Mouse (Mus musculus): ENCODE data around the gene Nckap1l. TPM values are rescaled to one million over a fixed set of nuclear protein-coding genes. Genes with fewer than 3 reads are reported as not detected.

The Nckap1l gene
- total RNA-seq, 1 experiment, result 11.0 TPM

- no peak overlapping the region for H3K27ac ChIP-seq (ENCODE audit: insufficient read depth, low read depth, low read length, poor library complexity, severe bottlenecking)
- in situ Hi-C loops (cut with MboI; ENCODE audit: low sequenced_read_pairs in 2 of 2, unreplicated experiment in 2 of 2), result no loop called here
- TF ChIP-seq ZNF384 (IDR thresholded peaks at IDR 0.05; ENCODE audit: low read depth, low read length), result no peak
- no peak for TF ChIP-seq MAFK (IDR thresholded peaks at IDR 0.05; ENCODE audit: insufficient read depth, low read depth, low read length)
- TF ChIP-seq ZC3H11A (IDR thresholded peaks at IDR 0.05; ENCODE audit: borderline replicate concordance, low read depth, low read length), result no peak
- TF ChIP-seq CHD2 (IDR thresholded peaks at IDR 0.05; ENCODE audit: low read depth, low read length), result no peak
- no peak for TF ChIP-seq HCFC1 (IDR thresholded peaks at IDR 0.05; ENCODE audit: borderline replicate concordance, insufficient read depth, low read length)
- H3K9me3 ChIP-seq (ENCODE audit: control insufficient read depth, insufficient read depth, low read depth, low read length), result no peaks in the 10 kb centered on the region
- no peak overlapping the region for H3K9ac ChIP-seq (ENCODE audit: insufficient read depth, low read depth, low read length, poor library complexity, severe bottlenecking)
- H3K36me3 ChIP-seq (ENCODE audit: control insufficient read depth, insufficient read depth, low read length, poor library complexity, severe bottlenecking), result no peaks in the 10 kb centered on the region
- no peaks in the 10 kb centered on the region for H3K4me1 ChIP-seq (ENCODE audit: control insufficient read depth in 2 of 2, insufficient read depth in 2 of 2, low read length in 2 of 2, poor library complexity in 1 of 2)
- H3K4me3 ChIP-seq (ENCODE audit: insufficient read depth in 1 of 2, low read depth in 1 of 2, low read length in 2 of 2, poor library complexity in 1 of 2, severe bottlenecking in 1 of 2), result no peak overlapping the region
- no peak for DNase-seq (ENCODE audit: low read depth, low spot score)
Observed at GRCm38 (mm10) chr15:103472265-103472664, 18.7 kb downstream of the Nckap1l start.

GRCm38 (mm10) chr15:103473182-103473581 is 19.6 kb downstream of the Nckap1l start:
- no peak overlapping the region for H3K9ac ChIP-seq (ENCODE audit: insufficient read depth, low read depth, low read length, poor library complexity, severe bottlenecking)
- H3K4me3 ChIP-seq (ENCODE audit: insufficient read depth in 1 of 2, low read depth in 1 of 2, low read length in 2 of 2, poor library complexity in 1 of 2, severe bottlenecking in 1 of 2), result no peak overlapping the region
- no peaks in the 10 kb centered on the region for H3K4me1 ChIP-seq (ENCODE audit: control insufficient read depth in 2 of 2, insufficient read depth in 2 of 2, low read length in 2 of 2, poor library complexity in 1 of 2)
- no peak for DNase-seq (ENCODE audit: low read depth, low spot score)
- H3K36me3 ChIP-seq (ENCODE audit: control insufficient read depth, insufficient read depth, low read length, poor library complexity, severe bottlenecking), result no peaks in the 10 kb centered on the region
- in situ Hi-C loops (cut with MboI; ENCODE audit: low sequenced_read_pairs in 2 of 2, unreplicated experiment in 2 of 2), result no loop called here
- H3K27ac ChIP-seq (ENCODE audit: insufficient read depth, low read depth, low read length, poor library complexity, severe bottlenecking), result no peak overlapping the region
- TF ChIP-seq HCFC1 (IDR thresholded peaks at IDR 0.05; ENCODE audit: borderline replicate concordance, insufficient read depth, low read length) (no peak), ZNF384 (IDR thresholded peaks at IDR 0.05; ENCODE audit: low read depth, low read length) (no peak), ZC3H11A (IDR thresholded peaks at IDR 0.05; ENCODE audit: borderline replicate concordance, low read depth, low read length) (no peak), MAFK (IDR thresholded peaks at IDR 0.05; ENCODE audit: insufficient read depth, low read depth, low read length) (no peak), CHD2 (IDR thresholded peaks at IDR 0.05; ENCODE audit: low read depth, low read length) (no peak)
- H3K9me3 ChIP-seq (ENCODE audit: control insufficient read depth, insufficient read depth, low read depth, low read length), result no peaks in the 10 kb centered on the region

- in situ Hi-C loops (cut with MboI; ENCODE audit: low sequenced_read_pairs in 2 of 2, unreplicated experiment in 2 of 2), result no loop called here
- peak; percentile 67 for TF ChIP-seq MAFK (IDR thresholded peaks at IDR 0.05; ENCODE audit: insufficient read depth, low read depth, low read length)
- no peak for TF ChIP-seq HCFC1 (IDR thresholded peaks at IDR 0.05; ENCODE audit: borderline replicate concordance, insufficient read depth, low read length)
- Histone ChIP-seq H3K27ac (ENCODE audit: insufficient read depth, low read depth, low read length, poor library complexity, severe bottlenecking) (no peak overlapping the region), H3K9me3 (ENCODE audit: control insufficient read depth, insufficient read depth, low read depth, low read length) (no peaks in the 10 kb centered on the region), H3K9ac (ENCODE audit: insufficient read depth, low read depth, low read length, poor library complexity, severe bottlenecking) (no peak overlapping the region), H3K36me3 (ENCODE audit: control insufficient read depth, insufficient read depth, low read length, poor library complexity, severe bottlenecking) (no peaks in the 10 kb centered on the region), H3K4me1 (ENCODE audit: control insufficient read depth in 2 of 2, insufficient read depth in 2 of 2, low read length in 2 of 2, poor library complexity in 1 of 2) (no peaks in the 10 kb centered on the region), H3K4me3 (ENCODE audit: insufficient read depth in 1 of 2, low read depth in 1 of 2, low read length in 2 of 2, poor library complexity in 1 of 2, severe bottlenecking in 1 of 2) (no peak overlapping the region)
- DNase-seq (ENCODE audit: low read depth, low spot score), result no peak
Observed at GRCm38 (mm10) chr15:103473769-103474168, 20.2 kb downstream of the Nckap1l start.

GRCm38 (mm10) chr15:103479080-103479606 is 25.5 kb downstream of the Nckap1l start:
- TF ChIP-seq ZC3H11A (IDR thresholded peaks at IDR 0.05; ENCODE audit: borderline replicate concordance, low read depth, low read length) (no peak), CHD2 (IDR thresholded peaks at IDR 0.05; ENCODE audit: low read depth, low read length) (no peak), MAFK (IDR thresholded peaks at IDR 0.05; ENCODE audit: insufficient read depth, low read depth, low read length) (no peak), ZNF384 (IDR thresholded peaks at IDR 0.05; ENCODE audit: low read depth, low read length) (no peak), HCFC1 (IDR thresholded peaks at IDR 0.05; ENCODE audit: borderline replicate concordance, insufficient read depth, low read length) (no peak)
- no peak overlapping the region for H3K9ac ChIP-seq (ENCODE audit: insufficient read depth, low read depth, low read length, poor library complexity, severe bottlenecking)
- no peak for DNase-seq (ENCODE audit: low read depth, low spot score)

GRCm38 (mm10) chr15:103480129-103480528 is 26.5 kb downstream of the Nckap1l start:
- no peak for DNase-seq (ENCODE audit: low read depth, low spot score)
- Histone ChIP-seq H3K36me3 (ENCODE audit: control insufficient read depth, insufficient read depth, low read length, poor library complexity, severe bottlenecking) (no peaks in the 10 kb centered on the region), H3K9me3 (ENCODE audit: control insufficient read depth, insufficient read depth, low read depth, low read length) (no peaks in the 10 kb centered on the region), H3K4me1 (ENCODE audit: control insufficient read depth in 2 of 2, insufficient read depth in 2 of 2, low read length in 2 of 2, poor library complexity in 1 of 2) (no peaks in the 10 kb centered on the region), H3K27ac (ENCODE audit: insufficient read depth, low read depth, low read length, poor library complexity, severe bottlenecking) (no peak overlapping the region), H3K9ac (ENCODE audit: insufficient read depth, low read depth, low read length, poor library complexity, severe bottlenecking) (no peak overlapping the region), H3K4me3 (ENCODE audit: insufficient read depth in 1 of 2, low read depth in 1 of 2, low read length in 2 of 2, poor library complexity in 1 of 2, severe bottlenecking in 1 of 2) (no peak overlapping the region)
- in situ Hi-C loops (cut with MboI; ENCODE audit: low sequenced_read_pairs in 2 of 2, unreplicated experiment in 2 of 2), result no loop called here
- TF ChIP-seq HCFC1 (IDR thresholded peaks at IDR 0.05; ENCODE audit: borderline replicate concordance, insufficient read depth, low read length) (no peak), CHD2 (IDR thresholded peaks at IDR 0.05; ENCODE audit: low read depth, low read length) (no peak), ZNF384 (IDR thresholded peaks at IDR 0.05; ENCODE audit: low read depth, low read length) (no peak), ZC3H11A (IDR thresholded peaks at IDR 0.05; ENCODE audit: borderline replicate concordance, low read depth, low read length) (no peak), MAFK (IDR thresholded peaks at IDR 0.05; ENCODE audit: insufficient read depth, low read depth, low read length) (no peak)

More at GRCm38 (mm10) chr15:103479080-103479606, 25.5 kb downstream of the Nckap1l start:
- in situ Hi-C loops (cut with MboI; ENCODE audit: low sequenced_read_pairs in 2 of 2, unreplicated experiment in 2 of 2), result no loop called here
- Histone ChIP-seq H3K4me1 (ENCODE audit: control insufficient read depth in 2 of 2, insufficient read depth in 2 of 2, low read length in 2 of 2, poor library complexity in 1 of 2) (no peaks in the 10 kb centered on the region), H3K36me3 (ENCODE audit: control insufficient read depth, insufficient read depth, low read length, poor library complexity, severe bottlenecking) (no peaks in the 10 kb centered on the region), H3K27ac (ENCODE audit: insufficient read depth, low read depth, low read length, poor library complexity, severe bottlenecking) (no peak overlapping the region), H3K4me3 (ENCODE audit: insufficient read depth in 1 of 2, low read depth in 1 of 2, low read length in 2 of 2, poor library complexity in 1 of 2, severe bottlenecking in 1 of 2) (no peak overlapping the region), H3K9me3 (ENCODE audit: control insufficient read depth, insufficient read depth, low read depth, low read length) (no peaks in the 10 kb centered on the region)
